Mouse (Mus musculus): ENCODE measurements around the gene Tmem51.
A peak's percentile ranks its signal among the peaks of the same experiment; 100 is the strongest.

The Tmem51 gene

DNA sequence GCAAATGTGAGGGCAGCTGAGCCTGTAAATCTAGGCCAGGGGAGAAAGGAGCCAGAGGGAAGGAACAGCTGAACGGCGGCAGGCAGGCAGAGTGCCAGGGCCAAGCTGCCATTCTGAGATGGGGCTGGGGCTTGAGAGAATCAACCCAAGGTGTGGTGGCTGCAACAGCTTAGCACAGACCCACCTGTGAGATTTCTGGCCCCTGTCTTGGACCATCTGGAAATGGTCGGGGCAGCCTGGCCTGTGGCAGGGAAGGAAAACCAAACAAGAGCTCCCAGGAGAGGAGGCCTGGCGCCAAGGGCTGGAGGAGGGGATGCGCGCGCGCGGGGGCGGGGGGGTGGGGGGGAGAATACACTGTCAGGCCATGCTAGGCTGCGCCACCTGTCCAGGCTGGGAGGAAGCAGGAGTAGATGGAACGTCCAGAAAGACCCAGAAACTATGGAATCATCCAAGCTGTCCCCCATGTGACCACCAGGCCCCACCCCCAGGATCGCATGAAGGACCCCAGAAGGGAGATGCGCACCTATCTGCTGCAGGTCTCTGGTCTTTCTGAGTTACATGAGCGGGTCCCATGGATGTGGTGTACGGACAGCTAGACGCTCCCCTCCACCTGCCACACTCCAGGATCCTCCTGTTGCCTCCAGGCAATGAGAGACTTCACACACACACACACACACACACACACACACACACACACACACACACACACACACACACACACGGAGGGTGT is 3.0 kb downstream of the Tmem51 start:
- DNase-seq, result peak; percentile 73 to 81

DNA sequence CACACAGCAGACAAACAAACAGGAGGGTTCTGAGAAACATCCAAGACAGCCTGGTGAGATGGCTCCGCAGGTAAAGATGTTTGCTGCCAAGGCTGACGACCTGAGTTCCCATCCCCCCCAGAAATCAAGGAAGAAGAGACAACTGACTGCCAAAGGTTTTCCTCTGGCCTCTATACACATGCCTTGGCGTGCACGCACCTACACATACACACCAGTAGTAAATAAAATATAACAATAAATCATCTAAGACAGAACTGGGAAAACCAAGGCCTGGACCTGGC is 3.7 kb downstream of the Tmem51 start:
- no peak for DNase-seq

DNA sequence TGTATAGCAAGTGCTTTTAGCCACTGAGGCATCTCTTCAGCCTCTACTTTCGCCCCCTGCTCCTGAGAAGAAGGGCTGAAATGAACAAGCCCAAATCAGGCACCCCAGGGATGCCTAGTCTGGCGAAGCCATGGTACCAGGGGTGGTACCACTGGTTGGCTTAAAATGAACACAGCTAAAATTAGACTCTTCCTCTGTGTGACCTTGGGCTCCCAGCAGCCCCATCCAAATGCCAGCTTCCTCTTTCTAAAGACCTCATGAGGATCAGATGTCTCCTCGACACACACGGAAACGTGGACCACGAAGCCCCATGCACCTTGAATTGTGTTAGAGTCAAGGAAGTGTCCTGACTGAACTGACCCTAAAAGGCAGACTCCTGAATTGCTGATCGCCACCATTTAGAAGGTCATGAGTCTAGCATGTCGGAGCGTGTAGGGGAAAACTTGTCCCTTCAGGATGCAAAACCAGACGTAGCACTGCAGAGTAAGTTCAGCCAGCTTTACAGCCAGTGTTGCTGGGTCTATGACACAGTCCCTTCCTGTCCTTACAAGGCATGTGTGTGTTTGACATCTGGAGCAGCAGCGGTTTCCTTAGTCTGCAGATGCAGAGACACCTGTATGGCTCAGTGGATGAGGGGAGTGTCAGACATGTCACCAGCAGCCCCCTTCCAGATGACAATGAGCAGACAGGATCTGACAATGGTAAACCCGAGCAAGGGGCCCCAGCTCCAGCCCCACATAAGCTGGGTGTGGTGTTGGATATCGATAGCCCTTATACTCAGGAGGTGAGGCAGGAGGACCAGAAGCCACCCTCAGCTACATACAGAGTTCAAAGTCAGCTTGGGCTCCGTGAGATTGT is 4.2 kb downstream of the Tmem51 start:
- DNase-seq, result no peak

DNA sequence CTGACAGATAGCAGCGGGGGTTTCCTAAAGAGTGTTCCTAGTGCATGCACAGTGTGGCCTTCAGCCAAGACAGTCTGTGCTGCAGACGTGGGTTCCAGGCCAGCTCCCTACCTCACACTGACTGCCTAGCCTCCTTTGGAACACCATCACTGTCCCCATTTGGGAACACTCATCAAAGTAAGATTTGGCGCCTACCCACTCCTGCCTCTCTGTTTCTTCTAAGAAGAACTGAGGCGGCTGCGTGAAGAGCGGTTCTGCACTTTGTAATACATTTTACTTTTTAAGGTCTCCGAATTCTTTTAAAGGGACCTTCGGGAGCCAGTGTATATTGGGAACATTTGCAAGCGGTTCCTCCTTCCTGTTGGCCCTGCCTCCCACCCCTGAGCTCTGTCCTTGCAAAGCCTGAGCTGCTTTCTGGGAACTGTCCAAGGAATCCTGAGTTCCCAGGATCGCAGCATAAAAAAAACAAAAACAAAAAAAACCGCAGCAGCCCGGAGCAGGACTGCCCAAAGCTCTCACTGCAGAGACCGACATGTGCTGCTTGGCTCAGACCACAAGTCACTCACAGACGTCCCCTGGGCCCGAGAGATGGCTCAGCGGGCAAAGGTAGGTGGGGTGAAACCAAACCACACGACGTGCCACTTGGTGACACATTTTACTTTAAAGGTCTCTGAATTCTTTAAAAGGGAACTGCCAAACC is 6.4 kb downstream of the Tmem51 start:
- DNase-seq, result peak; percentile 72 to 86

DNA sequence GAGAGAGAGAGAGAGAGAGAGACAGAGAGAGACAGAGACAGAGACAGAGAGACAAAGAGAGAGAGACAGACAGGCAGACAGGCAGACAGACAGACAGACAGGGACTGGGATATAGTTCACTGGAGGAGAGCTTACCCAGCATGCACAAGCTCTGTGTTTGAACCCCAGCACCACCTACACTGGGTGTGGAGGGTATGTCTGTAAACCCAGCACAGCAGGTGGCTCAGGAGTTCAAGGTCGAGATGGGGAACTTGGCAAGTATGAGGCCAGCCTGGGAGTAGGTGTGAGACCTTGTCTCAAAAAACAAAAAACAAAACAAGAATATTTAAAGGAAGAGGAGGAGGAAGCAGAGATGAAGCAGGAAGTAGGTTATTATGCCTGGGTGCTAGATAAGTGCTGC is 7.2 kb downstream of the Tmem51 start:
- no peak for DNase-seq

DNA sequence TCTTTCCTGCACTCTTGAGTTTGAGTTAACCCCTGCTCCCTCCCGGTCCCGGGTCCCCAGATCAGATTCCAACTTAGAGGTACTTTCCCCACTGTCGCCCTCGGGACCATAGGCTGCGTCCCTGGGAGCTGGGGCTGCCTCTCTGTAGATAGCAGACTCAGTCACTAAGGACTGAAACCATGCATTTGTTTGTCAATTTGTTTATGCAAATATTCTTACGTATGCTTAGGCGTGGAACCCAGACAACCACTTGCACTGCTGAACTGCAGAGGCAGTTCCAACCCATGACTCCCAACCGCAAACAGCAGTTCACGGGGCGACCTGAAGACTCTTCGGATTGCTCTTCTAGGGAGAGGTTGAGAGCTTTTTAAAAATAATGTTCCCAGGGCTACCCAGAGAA is 8.2 kb downstream of the Tmem51 start:
- DNase-seq, result no peak

DNA sequence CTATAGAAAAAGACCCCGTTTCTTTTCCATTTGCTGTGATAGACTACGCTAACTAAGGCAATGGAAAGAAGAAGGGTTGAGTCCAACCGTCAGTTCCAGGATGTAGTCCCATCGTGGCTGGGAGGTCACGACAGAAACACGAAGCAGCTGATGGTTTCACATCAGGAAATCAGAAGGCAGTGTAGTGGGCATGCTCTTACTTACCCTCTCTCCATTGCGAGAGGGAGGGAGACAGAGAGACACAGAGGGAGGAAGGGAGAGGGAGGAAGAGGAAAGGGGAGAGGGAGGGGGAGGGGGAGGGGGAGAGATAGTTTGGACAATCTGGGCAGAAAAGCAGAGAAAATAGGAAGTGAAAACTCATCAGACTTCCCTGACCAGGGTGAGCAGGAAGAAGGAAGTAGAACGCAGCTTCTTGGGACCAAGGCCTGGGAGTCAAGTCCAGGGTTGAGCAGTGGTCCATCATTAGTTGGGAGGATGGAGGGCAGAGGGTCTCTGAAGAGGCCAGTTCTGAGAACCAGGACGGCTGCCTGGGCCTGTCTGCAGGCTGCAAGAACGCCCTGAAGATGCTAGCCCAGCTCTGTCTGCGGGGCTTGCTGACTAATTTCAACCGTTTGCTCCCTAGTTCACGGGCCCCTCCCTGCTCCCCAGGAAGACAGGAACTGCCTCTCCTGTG is 9.9 kb downstream of the Tmem51 start:
- peak in 1 of 2 experiments; percentile 1 for DNase-seq

DNA sequence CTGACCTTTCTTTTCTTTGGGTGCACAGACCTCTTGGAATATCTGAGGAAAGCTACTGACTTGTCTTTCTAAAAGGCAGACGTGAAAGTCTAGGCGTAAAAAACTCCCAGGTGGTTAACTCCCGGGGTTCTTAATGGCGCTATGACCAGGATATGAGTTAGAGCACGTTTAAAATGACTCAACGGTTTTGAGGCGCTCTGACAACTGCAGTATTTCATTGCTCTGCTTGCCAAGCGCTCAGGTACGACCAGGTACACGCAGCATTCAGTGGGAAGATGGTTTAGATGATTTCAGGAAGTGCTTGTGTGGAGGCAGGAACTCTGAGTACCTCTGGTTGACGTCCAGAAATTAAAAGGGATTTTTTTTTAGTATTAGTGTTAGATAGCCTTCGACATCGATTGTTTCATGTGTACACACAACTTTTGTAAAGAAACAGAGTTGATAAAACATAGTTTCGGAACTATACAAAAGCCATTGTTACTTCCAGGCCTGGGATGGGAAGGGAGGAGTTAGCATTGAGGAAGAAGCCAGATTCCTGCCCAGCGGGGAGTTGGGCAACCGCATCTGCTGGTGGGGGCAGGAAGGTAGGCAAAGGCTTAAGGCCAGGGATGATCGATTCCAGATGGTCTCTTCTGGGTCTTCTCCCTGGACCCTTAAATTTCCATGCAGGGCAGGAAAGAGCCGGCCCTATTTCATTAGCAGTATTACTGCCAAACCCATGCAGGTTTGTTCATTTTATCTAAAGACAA is 12.7 kb downstream of the Tmem51 start:
- no peak for DNase-seq

DNA sequence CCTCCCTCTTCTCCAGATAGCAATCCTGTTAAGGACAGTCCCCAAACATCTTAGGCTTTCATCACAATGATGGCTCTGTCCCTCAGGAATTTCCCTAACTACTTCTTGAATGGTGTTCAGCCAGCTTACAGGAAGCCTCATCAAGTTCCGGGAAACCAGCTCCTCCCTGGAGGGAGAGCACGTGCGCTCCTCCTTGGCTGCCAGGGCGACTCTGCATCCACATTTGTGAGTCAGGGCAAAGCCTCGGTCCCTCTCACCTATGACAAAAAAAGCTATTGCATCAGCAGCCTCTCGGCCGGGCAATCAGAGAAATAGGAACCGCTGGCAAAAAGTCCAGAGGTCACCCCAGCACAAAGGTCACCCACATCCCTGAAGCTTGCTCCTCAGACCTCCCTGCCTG is 13.3 kb downstream of the Tmem51 start:
- peak; percentile 74 to 88 for DNase-seq

DNA sequence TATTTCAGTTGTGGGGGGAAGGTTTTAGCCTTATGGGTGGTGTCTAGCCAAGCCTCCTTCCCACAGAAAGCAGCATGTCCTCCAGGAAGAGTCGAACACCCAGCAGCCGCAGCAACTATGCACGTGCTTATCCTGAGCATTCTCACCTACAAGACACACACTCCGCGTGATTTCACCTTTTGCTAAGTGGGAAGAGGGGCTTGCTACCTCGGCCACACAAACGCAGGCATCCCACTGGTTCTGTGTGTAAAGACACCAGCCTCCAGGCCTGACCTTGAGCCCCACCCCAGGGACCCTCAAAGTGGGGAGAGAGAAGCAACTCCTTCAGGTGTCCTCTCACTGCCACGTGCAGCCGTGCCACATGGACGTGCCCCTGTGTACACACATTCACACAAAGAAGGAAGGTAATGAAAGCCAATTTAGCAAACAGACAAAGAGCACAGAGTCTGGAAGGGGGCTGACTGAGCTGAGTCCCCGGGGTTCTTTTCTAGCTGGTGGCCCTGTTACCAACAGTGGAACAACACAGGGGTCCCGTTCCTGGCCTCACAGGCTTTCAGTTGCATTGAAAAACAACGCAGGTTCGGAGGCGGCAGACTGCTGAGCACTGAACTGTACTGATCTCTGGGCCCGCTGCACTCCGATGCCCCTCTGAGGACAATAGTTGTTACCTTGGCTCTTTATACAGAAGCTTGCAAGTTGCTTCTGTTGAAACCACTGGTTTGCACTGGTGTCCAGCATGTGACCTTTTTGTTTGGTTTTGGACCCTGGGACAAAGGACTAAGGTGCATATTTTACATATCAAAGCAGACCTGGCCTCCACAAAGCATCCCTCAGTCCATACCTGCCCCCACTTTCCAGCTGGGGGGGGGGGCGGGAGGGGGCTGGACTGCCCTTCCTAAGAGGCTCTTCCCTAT is 14.9 kb downstream of the Tmem51 start:
- peak in 1 of 2 experiments; percentile 10 for DNase-seq

DNA sequence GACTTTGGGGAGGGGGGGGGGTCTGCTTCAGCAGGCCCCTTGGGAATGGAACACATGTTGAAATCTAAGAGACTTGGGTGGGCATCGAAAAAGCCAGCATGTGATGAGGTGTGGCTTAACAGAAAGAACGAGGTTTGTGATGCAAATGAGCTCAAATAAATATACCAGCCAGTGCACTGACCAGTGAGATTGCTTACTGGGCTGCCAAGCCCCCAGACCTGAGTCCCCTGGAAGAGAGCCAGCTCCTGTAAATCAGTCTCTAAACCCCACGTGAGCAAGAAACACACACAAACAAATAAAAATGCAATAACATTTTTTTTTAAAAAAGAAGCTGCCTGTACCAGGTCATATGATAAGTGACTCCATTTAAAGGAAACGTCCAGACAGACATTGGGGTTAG is 17.5 kb downstream of the Tmem51 start:
- DNase-seq, result peak; percentile 69 to 77

DNA sequence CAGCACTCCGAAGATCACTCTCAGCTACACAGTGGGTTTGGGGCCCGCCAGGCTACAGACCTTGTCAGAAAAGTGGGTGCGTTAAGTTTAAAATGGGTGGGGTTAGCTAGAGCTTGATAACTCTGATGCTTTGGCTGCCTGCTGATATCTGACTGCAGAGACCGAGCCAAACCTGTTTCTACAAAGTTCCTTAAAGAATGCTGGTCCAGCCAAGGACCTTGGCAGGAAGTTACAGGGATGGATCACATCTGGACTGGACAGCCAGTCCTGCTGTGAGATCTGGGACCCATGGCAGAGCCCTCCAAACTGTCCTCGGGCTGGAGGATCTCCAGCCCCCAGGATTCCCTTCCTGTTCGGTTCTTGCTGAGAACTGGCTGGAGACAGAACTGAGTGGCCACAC is 18.3 kb downstream of the Tmem51 start:
- DNase-seq, result no peak

DNA sequence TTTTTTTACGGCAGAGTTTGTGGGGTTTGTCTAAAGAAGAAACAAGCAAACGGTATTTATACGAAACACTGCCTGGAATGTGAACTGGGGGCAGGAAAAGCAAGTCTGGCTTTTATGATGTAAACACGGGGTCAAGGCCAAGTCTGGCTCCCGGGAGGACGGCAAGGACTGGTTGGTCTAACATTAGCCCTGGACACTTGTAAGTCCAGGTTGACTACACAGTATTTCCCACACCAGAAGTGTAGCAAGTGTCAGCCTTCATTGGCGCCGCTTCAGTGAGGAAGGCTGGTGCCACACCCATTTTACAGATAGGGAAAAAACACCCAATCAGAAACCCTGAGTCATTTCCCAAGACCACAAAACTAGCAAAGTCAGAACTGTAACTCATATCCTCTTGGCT is 18.8 kb downstream of the Tmem51 start:
- peak; percentile 65 to 82 for DNase-seq

DNA sequence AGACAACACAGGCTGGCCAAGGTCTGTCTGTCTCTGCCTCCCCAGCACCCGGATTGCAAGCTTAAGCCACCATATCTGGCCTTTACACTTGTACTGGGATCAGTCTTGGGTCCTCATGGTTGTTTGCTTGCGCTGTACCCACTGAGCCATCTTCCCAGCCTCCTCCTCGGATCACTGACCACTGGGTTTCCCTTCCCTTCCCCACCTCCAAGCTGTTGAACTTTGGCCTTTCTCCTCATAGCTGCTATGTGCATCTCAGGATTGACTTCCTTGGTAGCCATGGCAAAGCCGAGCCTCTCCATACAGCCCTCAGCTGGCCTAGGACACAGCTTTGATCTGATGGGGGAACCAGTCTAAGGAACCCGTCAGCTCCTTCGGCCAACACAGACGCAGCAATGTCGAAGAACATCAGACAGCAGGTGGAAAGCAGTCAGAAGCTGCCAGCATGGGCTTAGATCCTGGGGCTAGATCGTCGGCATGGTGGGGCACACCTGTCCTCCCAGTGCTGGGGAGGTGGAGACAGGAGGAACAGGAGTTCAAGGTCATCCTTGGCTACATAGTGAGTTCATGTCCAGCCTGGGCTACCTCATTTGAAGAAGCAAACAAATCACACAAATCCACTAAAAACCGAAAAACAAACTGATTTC is 19.4 kb downstream of the Tmem51 start:
- DNase-seq, result peak in 1 of 2 experiments; percentile 64

DNA sequence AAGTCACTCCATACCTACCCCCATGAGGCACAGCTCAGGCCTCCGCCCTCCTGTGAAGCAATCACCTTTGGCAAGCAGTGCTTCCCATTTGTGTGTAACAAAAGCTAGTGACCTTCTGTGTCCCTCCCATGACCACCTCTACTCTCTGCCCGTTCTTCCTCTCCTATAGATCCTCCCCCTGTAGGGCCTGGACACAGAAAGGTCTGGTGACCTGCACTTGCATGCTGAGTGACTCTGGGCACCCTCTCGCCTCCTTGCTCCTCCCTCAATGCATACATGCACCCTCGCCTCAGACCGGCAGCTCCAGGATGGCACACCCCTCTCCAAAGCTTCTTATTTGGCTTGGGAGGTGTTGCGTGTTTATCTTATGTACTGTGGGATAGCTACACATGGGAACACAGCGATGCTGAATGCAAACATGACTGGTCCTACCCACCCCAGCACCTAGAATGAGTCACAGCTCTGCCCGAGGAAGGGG is 21.0 kb downstream of the Tmem51 start:
- DNase-seq, result no peak

DNA sequence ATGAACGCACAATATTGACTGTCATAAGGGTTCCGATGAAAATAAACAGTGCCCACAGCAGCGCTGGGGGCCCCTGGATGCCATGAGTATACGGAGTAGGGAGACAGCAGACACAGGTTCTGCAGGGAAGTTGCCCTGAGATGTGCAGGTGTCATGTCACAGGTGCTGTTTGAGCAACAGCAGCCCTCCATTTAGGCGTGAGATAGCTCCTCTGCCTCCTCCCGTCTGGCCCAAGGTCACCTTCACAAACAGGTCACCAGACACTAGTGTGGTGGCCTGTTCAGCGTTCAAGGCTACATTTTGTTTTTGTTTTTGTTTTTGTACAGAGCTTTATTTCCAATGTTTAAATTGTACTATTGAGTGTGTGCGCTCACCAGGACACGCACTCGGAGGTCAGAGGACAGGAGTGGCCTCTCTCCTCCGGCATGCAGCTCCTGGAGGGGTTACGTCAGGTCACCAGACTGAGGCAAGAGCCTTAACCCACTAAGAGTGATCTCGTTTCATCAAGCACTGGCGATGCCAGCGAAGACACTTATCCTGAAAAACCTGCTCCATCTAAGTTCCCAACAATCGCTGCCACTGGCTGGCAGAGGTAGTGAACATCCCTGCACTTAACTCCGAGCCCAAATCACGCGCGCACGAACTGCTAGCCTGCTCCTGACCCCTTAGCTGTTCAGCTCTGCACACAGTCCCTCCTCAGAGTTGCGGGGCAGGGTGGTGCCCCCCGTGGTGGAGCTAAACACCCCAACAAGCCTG is 22.4 kb downstream of the Tmem51 start:
- peak in 1 of 2 experiments; percentile 75 for DNase-seq

DNA sequence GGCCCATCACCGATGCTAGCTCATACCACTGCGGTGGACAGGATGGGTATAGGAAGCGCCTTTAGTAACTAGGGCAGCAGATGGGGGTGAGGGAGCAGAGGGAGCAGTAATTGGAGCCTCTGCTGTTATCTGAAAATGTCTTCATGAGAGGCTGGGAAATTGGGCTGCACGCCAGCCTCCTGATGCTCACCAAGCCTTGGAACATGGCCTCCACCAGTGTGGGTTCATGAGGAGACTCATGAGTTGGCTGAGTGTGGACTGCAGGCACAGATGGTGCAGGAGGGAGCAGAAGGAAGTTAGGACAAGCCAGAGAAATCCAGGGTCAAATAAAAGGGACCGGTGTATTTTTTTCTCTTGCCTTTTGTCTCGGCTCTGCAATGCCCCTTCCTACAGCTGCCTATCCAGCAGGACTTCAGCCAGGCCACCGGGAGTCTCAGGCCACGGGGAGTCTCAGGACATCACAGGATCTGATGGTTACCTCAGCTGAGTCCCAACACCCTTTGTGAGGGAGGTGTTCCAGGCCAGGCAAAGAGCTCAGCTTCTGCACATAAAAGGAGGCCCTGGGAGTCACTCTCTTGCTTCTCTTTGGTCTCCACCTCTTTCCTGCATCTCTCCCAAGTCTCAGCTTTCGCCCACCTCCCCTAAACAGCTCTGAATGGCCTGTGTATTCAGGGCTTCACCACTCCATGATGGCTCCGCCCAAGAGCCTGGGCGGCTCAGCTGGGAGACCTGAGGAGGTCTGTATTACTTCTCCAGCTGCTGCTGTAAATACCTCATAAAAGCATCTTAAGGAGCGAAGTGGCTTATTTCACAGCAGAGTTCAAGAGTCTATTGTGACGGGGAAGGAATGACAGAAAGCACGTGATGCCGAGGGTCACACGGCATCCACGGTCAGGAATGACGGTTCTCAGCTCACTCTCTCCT is 23.4 kb downstream of the Tmem51 start:
- no peak for DNase-seq

DNA sequence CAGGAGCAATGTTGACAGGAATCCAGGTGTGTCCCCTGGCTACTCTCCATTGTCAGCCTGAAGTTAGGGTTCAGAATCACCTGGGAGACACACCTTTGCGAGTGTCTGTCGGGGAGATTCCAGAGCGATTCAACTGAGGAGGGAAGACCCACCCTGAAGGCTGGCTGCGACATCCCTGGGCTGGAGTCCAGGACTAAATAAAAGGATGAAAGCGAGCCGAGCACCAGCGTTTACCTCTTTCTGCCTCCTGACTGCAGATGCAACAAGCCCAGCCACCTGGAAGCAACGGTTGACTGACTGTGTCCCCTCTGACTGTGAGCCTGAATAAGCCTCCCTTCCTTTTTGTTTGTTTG is 24.3 kb downstream of the Tmem51 start:
- no peak for DNase-seq

Measured in kidney, postnatal 25 days (tissue).